Mouse (Mus musculus) lung, adult 2 months (tissue): ENCODE measurements around the gene Sh3pxd2a. TPM values are rescaled to one million over a fixed set of nuclear protein-coding genes. Genes with fewer than 3 reads are reported as not detected.

Experiments
- DNase-seq: peaks from one replicate; pipeline ENCODE4 v3.0.0; 2022
- H3K4me1 ChIP-seq: fragments of 200-500 bp; 2 replicates; pipeline ENCODE4 v1.6.1; 2011; ENCODE audit warnings: low read length; ENCODE audit not compliant: control insufficient read depth, insufficient read depth
- H3K4me3 ChIP-seq: fragments of 200-500 bp; replicated peaks from 2 replicates; pipeline ENCODE3; 2011; ENCODE audit warnings: low read depth, mild to moderate bottlenecking, control low read depth, low read length; ENCODE audit errors: extremely low read depth
- CTCF ChIP-seq: fragments of 200-500 bp; IDR thresholded peaks from 2 replicates; pipeline ENCODE4 v1.5.1; 2011; ENCODE audit warnings: mild to moderate bottlenecking, low read length, control low read depth; ENCODE audit not compliant: insufficient read depth
- POLR2A ChIP-seq: fragments of 200-500 bp; IDR thresholded peaks from 2 replicates; pipeline ENCODE4 v1.6.1; 2011; ENCODE audit warnings: low read depth, mild to moderate bottlenecking, control low read depth, low read length, borderline replicate concordance; ENCODE audit errors: extremely low read depth
- WGBS: fragments of 180-500 bp; shearing (Covaris S2); methylation state at CpG from one replicate; pipeline ENCODE4 v1.1.7; 2018; 5-methylcytosine and 5-hydroxymethylcytosine counted together
- polyA plus RNA-seq: library from polyadenylated mRNA; depleted of rRNA; stranded (reverse); fragments of >200 nt; gene quantifications from 2 replicates; pipeline ENCODE4 v1.2.3, GENCODE M21; 2012

Sh3pxd2a gene
- polyA plus RNA-seq, 1 experiment: 40.9 TPM

DNA sequence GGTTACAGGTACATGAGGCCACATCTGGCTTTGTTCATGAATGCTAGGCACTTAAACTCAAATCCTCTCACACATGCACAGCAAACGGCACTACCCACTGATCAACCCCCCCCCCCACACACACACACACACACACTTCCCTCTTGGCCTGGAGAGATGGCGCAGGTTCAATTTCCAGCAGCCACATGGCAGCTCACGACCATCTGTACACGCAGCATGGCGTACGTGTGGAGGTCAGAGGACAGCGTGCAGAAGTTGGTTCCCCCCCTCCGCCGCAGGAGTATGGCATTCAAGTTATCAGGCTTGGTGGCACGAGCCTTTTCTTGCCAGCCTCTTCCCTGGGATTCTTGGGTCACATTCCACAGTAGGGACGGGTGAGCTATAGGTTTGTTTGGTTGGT, 92.7 kb downstream of the Sh3pxd2a start:
- no peak for DNase-seq
- Histone ChIP-seq H3K4me1 (peaks cover 4% of the 10 kb centered on the region), H3K4me3 (no peak overlapping the region)
- no peak for TF ChIP-seq POLR2A
- TF ChIP-seq CTCF: no peak
- 85% methylated on average over 11 of the region's 11 CpGs for WGBS

DNA sequence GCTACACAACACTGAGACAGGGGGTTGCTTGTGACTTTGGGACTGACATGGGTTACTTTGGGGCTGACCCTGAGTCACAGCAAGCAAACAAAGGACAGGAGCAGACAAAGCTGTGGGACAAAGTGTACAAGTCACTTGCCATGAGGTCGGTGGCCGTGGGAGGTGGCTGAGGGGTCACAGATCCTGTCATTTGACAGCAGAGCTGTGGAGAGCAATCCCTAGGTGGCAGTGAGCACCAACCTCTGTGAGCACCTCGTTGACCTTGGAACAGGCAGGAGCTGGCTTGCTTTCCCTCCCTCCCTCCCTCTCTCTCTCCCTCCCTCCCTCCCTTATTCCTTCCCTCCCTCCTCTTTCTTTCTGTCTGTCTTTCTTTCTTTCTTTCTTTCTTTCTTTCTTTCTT, 95.2 kb downstream of the Sh3pxd2a start:
- TF ChIP-seq CTCF: no peak
- TF ChIP-seq POLR2A: no peak
- 66% methylated on average over 3 of the region's 3 CpGs for WGBS
- no peak for DNase-seq

DNA sequence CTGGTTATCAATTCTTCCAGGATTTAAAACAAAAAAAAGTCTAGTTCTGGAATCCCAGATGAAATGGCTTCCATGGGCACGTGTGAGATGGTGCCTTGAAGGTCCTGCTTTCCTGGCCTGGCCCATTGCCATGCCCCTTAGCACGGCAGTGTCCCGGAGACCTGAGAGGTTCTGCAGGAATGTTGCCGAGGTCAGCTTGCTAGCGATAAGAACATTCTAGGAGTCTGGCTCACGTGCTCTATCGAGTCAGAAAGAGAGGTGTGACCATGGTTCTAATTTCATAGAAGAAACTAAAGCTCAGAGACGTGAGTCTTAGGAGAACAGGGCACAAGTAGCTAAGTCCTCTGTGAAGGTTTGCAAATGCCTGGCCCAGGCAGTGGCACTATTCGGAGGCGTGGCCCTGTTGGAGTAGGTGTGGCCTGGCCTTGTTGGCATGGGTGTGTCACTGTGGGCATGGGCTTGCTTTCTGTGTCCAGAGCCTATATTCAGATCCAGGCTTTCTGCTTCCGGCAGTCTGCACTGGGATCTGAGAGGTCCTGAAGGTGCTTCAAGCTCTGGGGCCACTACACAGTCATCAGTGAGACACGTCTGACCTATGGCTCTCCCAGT, 96.8 kb downstream of the Sh3pxd2a start:
- Histone ChIP-seq H3K4me1 (no peaks in the 10 kb centered on the region; the same call in 1 of the 2 replicates), H3K4me3 (no peak overlapping the region)
- 65% methylated on average over 12 of the region's 12 CpGs for WGBS
- TF ChIP-seq POLR2A (no peak), CTCF (no peak)
- DNase-seq: no peak

More for the DNA sequence above, 95.2 kb downstream of the Sh3pxd2a start:
- Histone ChIP-seq H3K4me3 (no peak overlapping the region), H3K4me1 (no peaks in the 10 kb centered on the region; the same call in 1 of the 2 replicates)

DNA sequence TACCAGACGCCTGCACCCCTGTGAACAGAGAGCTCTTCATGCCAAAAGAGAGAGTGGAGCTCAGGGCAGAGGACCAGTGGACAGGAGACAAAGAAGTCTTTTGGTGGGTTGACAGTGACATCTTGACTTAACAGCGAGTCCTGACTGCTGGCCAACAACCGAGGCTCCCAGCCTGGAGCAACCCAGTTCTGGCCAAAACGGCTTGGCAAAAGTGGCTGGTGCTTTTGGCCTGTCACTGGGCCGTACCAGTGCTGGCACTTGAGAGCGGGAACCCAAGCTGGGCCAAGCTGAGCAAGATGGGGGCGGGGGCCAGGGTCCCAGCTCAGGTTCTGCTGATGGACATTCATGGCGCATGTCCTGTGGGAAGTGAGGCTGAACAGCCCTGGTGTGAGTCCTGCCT, 97.6 kb downstream of the Sh3pxd2a start:
- Histone ChIP-seq H3K4me1 (no peaks in the 10 kb centered on the region; the same call in 1 of the 2 replicates), H3K4me3 (no peak overlapping the region)
- no peak for TF ChIP-seq CTCF
- no peak for TF ChIP-seq POLR2A
- 87% methylated on average over 8 of the region's 8 CpGs for WGBS
- no peak for DNase-seq

DNA sequence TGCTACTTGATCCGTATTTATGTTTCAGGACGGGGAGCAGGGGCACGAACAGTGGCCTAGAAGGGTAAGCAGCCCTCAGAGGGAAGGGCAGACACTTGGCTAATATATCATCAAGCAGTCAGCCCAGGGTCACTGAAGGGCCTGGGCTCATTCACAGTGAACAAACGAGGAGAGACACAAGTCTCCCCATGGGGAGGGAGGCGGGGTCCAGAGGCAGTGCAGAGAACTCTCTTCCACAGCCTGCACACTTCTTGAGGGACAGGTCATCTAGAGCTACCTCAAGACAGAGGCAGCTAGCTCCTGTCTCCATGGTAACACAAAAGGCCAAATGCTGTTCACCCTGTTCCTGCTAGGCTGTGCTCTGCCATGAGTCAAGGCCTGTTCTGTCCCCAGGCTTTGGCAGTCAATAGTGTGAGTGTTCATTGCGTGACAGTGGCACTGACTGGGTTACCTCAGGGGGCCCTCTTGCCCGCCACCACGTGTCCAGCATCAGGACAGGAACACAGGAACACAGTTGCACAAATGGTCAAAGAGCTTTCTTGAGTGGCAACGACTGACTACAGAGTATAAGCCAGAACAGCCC, 101.0 kb downstream of the Sh3pxd2a start:
- DNase-seq: no peak
- peaks cover 3% of the 10 kb centered on the region; the same call in 1 of the 2 replicates for H3K4me1 ChIP-seq
- WGBS: 75% methylated on average over 9 of the region's 9 CpGs
- H3K4me3 ChIP-seq: no peak overlapping the region
- no peak for TF ChIP-seq CTCF
- TF ChIP-seq POLR2A: no peak

DNA sequence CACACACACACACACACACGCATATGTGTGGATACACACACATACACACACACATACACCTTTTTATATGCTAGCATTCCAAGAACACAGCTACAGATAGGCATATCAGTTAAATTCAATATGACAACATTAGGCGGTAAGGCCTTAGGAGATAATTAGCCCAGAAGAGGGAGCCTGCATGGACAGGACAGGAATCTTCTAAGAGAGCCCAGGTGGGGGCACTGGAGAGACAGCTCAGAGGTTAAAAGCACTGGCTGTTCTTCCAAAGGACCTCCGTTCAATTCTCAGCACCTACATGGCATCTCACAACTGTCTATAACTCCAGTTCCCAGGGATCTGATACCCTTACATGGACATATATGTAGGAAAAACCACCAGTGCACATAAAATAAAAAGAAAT, 103.3 kb downstream of the Sh3pxd2a start:
- 81% methylated on average over 3 of the region's 3 CpGs for WGBS
- TF ChIP-seq CTCF (no peak), POLR2A (no peak)
- no peak for DNase-seq
- Histone ChIP-seq H3K4me3 (no peak overlapping the region), H3K4me1 (peaks cover 3% of the 10 kb centered on the region; the same call in 1 of the 2 replicates)

DNA sequence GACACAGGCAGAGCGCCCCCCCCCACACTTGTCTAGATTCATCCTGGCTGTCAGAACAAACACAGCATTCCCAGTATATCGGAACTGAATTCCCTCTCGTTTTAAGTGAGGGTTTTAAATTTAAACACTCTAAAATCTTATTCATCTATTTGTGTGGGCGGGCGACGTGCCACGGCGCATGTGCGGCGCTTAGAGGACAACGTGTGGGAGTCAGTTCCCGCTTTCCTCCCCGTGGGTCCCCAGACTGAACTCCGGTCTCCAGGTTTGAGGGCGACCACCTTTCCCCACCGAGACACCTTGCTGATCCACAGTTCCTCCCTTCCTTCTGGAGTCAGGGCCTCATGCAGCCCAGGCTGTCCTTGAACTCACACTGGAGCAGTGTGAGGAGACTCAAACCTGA, 104.2 kb downstream of the Sh3pxd2a start:
- H3K4me3 ChIP-seq: no peak overlapping the region
- H3K4me1 ChIP-seq: peaks cover 3% of the 10 kb centered on the region; the same call in 1 of the 2 replicates
- DNase-seq: no peak
- TF ChIP-seq POLR2A (no peak), CTCF (no peak)
- WGBS: 85% methylated on average over 16 of the region's 16 CpGs

DNA sequence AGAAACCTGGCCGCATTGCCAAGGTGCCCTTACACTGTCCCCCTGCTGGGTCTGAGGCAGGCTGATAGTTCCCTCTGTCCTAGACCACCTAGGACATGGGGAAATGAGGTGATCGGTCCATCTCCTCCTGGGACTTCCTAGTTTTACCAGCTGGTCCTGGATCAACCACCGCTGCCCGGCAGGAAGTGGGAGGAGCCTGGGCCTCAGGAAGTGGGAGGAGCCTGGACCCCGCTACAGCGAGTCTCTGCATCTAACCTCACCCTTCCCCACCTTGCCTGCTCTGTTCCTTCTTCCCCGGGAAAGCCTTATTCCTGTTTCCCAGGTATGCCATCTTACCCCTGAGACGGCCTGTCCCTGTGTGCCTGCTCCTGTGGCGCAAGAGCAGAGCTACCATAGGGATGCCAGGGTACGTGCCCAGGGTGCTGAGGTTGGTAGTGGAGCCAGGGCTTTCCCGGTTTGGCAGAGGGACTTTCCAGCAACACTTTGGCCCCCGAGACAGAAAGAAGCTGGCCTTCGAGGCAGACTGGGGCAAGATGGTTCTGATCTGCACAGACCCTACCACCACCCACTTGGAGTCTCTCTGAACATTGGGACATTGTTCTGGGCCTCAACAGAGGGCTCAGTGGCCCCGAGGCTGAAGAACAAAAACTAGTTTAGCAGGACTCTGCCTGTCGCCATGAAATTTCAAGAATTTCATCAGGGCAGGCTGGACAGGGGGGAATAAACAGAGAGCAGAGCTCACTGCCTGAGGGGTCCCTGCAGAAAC, 104.9 kb downstream of the Sh3pxd2a start:
- Histone ChIP-seq H3K4me3 (peak overlapping the region; percentile 47), H3K4me1 (peaks cover 3% of the 10 kb centered on the region; the same call in 1 of the 2 replicates)
- WGBS: 40% methylated on average over 15 of the region's 15 CpGs
- TF ChIP-seq POLR2A (0 out of 2 replicates have a peak, but pooled peaks have one; percentile 8), CTCF (no peak)
- DNase-seq: no peak

DNA sequence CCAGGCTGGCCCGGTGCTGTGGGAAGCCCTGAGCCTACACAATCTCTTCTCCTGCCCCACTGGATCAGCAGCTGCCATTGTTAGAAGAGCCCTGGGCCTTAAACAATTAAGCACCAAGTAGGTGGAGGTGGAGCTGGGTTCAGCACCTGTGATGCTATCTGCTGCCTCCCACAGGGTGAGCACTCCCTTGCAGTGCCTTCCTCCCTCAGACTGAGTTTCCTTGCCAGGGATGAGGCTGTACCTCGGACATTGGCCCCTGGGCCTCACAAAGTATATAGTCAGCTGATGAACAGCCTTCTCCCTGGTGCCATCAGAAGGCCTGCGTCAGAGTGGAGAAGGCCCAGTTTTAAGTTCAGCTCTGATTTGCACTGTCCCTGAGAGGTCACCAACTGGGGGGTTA, 106.9 kb downstream of the Sh3pxd2a start:
- 72% methylated on average over 3 of the region's 3 CpGs for WGBS
- DNase-seq: no peak
- peaks cover 3% of the 10 kb centered on the region; the same call in 1 of the 2 replicates for H3K4me1 ChIP-seq
- TF ChIP-seq POLR2A: no peak
- TF ChIP-seq CTCF: no peak
- no peak overlapping the region for H3K4me3 ChIP-seq
